Mouse (Mus musculus): ENCODE data around the gene Tbck. TPM values are rescaled to one million over a fixed set of nuclear protein-coding genes. Genes with fewer than 3 reads are reported as not detected.

Gene Tbck
- polyA plus RNA-seq, 1 experiment from 2014 or later = 14.9 TPM

DNA sequence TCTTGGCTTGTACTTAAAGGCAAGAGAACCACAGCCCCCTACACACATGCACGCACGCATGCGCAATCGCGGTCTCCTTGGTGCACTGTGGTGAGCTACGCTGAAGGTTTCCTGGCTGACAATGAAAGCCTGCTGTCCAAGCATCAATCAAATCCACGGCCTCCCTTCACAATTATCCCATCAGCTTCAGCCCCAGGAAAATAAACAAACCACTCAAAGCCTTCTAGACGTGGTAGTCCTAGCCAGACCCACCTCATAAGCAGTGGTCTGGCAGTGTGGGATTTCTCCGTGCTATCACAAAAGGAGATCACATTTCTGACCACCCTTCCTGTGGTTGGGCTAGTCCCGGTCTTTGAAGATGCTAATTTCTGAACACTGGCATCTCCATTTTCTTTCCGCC lies 174.9 kb downstream of the Tbck start:
- Histone ChIP-seq H3K9me3 (ENCODE audit: control insufficient read depth, low read length) (no peaks in the 10 kb centered on the region), H3K4me3 (ENCODE audit: low read length) (no peak overlapping the region), H3K4me1 (ENCODE audit: control insufficient read depth, insufficient read depth, low read length) (no peaks in the 10 kb centered on the region), H3K9ac (ENCODE audit: low read depth, low read length) (no peak overlapping the region), H3K4me2 (ENCODE audit: low read depth, low read length) (no peak overlapping the region), H3K27ac (ENCODE audit: low read length) (no peak overlapping the region), H3K27me3 (replicated peaks; ENCODE audit: control insufficient read depth, insufficient read depth, low read length) (no peaks in the 10 kb centered on the region), H3K36me3 (ENCODE audit: control insufficient read depth, insufficient read depth, low read length) (no peaks in the 10 kb centered on the region)
- ATAC-seq = no peak
- 65% methylated on average over 11 of the region's 11 CpGs for WGBS

DNA sequence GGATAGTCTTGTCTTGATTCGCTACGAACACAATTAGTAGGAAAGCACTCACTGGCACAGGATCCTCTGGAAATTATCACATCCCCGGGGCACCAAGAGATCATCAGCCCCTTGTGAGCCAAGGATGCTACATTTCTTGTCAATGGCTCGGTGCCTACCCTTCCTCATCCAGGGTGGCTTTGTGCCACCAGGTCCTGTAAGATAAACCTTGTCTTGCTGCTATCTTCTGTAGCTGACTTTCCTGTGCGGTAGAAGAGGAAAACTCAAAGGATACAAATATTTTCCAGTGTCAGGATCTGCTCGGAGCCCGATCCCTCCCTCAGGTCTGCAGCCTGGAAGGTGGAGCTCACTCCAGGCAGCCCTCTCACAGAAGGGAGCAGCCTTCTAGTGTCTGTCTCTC lies 175.6 kb downstream of the Tbck start:
- Histone ChIP-seq H3K4me2 (ENCODE audit: low read depth, low read length) (no peak overlapping the region), H3K9me3 (ENCODE audit: control insufficient read depth, low read length) (no peaks in the 10 kb centered on the region), H3K27me3 (replicated peaks; ENCODE audit: control insufficient read depth, insufficient read depth, low read length) (no peaks in the 10 kb centered on the region), H3K36me3 (ENCODE audit: control insufficient read depth, insufficient read depth, low read length) (no peaks in the 10 kb centered on the region), H3K27ac (ENCODE audit: low read length) (no peak overlapping the region), H3K9ac (ENCODE audit: low read depth, low read length) (no peak overlapping the region), H3K4me1 (ENCODE audit: control insufficient read depth, insufficient read depth, low read length) (no peaks in the 10 kb centered on the region), H3K4me3 (ENCODE audit: low read length) (no peak overlapping the region)
- WGBS = 80% methylated on average over 7 of the region's 7 CpGs
- ATAC-seq = no peak

DNA sequence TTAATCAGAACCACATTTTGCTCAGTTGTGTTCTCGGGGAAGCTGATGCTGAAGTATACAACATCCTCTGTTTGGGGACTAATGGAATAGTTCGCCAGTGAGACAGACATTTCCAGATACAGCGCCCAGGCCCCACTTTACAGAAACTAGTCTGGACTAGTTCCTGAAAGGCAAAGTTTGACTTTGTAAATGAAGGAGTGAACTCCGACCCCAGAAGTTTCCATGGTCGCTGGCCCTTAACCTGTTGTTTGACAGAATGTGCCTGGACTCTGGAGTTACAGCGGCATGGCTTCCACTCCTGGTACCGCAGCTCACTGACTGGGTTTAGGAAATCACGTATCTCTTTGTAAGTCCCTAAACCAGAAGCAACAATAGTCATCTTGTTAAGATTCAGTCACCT lies 176.9 kb downstream of the Tbck start:
- no peaks in the 10 kb centered on the region for H3K36me3 ChIP-seq (ENCODE audit: control insufficient read depth, insufficient read depth, low read length)
- H3K9me3 ChIP-seq (ENCODE audit: control insufficient read depth, low read length) = no peaks in the 10 kb centered on the region
- no peaks in the 10 kb centered on the region for H3K27me3 ChIP-seq (replicated peaks; ENCODE audit: control insufficient read depth, insufficient read depth, low read length)
- no peak overlapping the region for H3K9ac ChIP-seq (ENCODE audit: low read depth, low read length)
- H3K4me3 ChIP-seq (ENCODE audit: low read length) = no peak overlapping the region
- no peak overlapping the region for H3K27ac ChIP-seq (ENCODE audit: low read length)
- no peak overlapping the region for H3K4me2 ChIP-seq (ENCODE audit: low read depth, low read length)
- WGBS = 59% methylated on average over 8 of the region's 8 CpGs
- no peak for ATAC-seq
- H3K4me1 ChIP-seq (ENCODE audit: control insufficient read depth, insufficient read depth, low read length) = no peaks in the 10 kb centered on the region

DNA sequence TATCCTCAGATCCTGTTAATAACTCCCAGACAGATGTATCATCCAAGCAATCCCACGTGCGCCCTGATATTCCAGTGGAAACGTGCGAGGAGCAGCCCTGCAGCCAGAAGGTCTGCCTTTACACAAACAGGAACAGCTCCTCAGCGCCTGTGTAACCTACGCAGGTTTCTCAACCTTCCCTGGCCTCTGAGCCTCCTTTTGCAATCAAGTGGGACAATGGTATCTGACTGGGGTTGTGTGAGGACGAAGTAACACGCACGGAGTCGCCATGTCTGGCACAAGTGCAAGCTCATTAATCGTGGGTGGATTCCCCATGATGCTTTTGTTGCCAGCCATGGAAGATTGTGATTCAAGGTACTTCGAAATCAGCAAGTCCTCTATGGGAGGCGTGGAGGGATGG lies 179.9 kb downstream of the Tbck start:
- H3K27ac ChIP-seq (ENCODE audit: low read length) = no peak overlapping the region
- H3K36me3 ChIP-seq (ENCODE audit: control insufficient read depth, insufficient read depth, low read length) = no peaks in the 10 kb centered on the region
- WGBS = 67% methylated on average over 13 of the region's 13 CpGs

DNA sequence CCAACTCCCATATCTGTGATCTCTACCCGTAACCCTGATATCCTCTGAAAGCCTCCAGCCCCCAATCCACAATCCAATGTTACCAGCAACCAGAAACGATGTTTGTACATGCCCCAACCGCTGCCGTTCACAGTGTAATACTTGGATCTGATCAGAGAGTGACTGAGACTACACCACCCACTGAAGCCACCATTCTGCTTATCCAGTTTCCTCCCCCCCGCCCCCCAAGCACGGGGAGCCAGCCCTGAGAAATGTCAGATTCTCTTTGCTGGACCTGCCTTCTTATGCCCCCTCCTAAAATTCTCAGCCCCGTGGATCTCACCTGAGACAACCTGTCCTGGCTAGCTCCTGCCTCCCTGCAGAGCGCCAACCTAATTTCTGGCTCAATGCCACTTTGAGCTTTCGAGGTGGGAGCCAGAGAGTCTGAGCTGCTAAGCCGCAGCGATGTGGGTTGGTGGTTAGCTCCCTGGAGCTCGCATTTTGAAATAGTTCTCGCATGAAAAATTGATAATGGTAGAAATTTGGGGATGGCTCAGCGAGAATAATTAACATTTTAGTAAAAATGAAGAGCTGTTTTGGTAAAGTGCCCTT lies 180.5 kb downstream of the Tbck start:
- no peaks in the 10 kb centered on the region for H3K36me3 ChIP-seq (ENCODE audit: control insufficient read depth, insufficient read depth, low read length)
- WGBS = 72% methylated on average over 14 of the region's 14 CpGs
- H3K4me3 ChIP-seq (ENCODE audit: low read length) = no peak overlapping the region
- no peak for ATAC-seq
- H3K27ac ChIP-seq (ENCODE audit: low read length) = no peak overlapping the region
- no peak overlapping the region for H3K9ac ChIP-seq (ENCODE audit: low read depth, low read length)
- H3K4me2 ChIP-seq (ENCODE audit: low read depth, low read length) = no peak overlapping the region; the same call in 1 of the 2 replicates
- no peaks in the 10 kb centered on the region for H3K27me3 ChIP-seq (replicated peaks; ENCODE audit: control insufficient read depth, insufficient read depth, low read length)
- H3K9me3 ChIP-seq (ENCODE audit: control insufficient read depth, low read length) = no peaks in the 10 kb centered on the region
- no peaks in the 10 kb centered on the region for H3K4me1 ChIP-seq (ENCODE audit: control insufficient read depth, insufficient read depth, low read length)

More for the DNA sequence above, 179.9 kb downstream of the Tbck start:
- Histone ChIP-seq H3K9ac (ENCODE audit: low read depth, low read length) (no peak overlapping the region), H3K4me2 (ENCODE audit: low read depth, low read length) (no peak overlapping the region; the same call in 1 of the 2 replicates), H3K4me3 (ENCODE audit: low read length) (no peak overlapping the region), H3K27me3 (replicated peaks; ENCODE audit: control insufficient read depth, insufficient read depth, low read length) (no peaks in the 10 kb centered on the region), H3K9me3 (ENCODE audit: control insufficient read depth, low read length) (no peaks in the 10 kb centered on the region), H3K4me1 (ENCODE audit: control insufficient read depth, insufficient read depth, low read length) (no peaks in the 10 kb centered on the region)
- no peak for ATAC-seq

DNA sequence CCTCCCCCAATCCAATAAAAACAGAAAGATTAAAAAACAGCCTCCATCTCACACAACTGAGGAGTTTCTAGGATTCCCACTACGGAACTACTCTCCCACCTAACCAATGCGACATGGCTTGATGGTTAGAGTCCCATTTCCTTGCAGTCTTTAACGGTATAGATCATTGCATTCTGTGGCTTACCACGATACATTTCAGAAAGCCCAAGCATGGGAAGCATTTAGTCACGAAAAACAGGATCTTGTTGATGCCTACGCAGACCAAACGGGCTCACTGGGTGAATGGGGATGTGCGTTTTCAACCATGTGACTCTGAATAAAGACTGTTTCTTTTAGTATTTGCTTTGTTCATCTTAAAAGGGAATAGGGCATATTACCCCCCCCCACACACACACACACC lies 181.0 kb downstream of the Tbck start:
- H3K4me2 ChIP-seq (ENCODE audit: low read depth, low read length) = no peak overlapping the region
- ATAC-seq = no peak
- no peaks in the 10 kb centered on the region for H3K9me3 ChIP-seq (ENCODE audit: control insufficient read depth, low read length)
- no peak overlapping the region for H3K4me3 ChIP-seq (ENCODE audit: low read length)
- H3K9ac ChIP-seq (ENCODE audit: low read depth, low read length) = no peak overlapping the region
- no peak overlapping the region for H3K27ac ChIP-seq (ENCODE audit: low read length)
- H3K27me3 ChIP-seq (replicated peaks; ENCODE audit: control insufficient read depth, insufficient read depth, low read length) = no peaks in the 10 kb centered on the region
- no peaks in the 10 kb centered on the region for H3K36me3 ChIP-seq (ENCODE audit: control insufficient read depth, insufficient read depth, low read length)
- H3K4me1 ChIP-seq (ENCODE audit: control insufficient read depth, insufficient read depth, low read length) = no peaks in the 10 kb centered on the region
- WGBS = 90% methylated on average over 8 of the region's 8 CpGs

DNA sequence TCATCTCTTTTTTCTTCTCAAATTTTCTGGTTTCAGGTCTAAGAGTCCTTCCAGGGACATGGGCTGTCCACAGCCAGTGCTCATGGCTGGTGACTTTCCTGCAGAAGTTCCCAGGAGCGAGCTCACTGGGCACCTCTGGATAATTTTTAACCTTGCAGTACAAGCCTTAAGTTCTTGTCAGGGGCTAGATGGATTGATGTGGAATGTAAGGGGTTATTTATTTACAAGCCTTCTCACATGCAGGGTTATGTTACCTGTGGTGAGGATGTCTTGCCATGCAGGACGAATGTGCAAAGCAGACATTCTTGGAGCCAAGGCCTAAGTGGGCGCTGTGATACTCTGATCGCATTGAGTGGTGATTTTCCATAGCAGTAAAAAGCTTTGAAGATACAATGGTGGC lies 181.7 kb downstream of the Tbck start:
- H3K9ac ChIP-seq (ENCODE audit: low read depth, low read length) = no peak overlapping the region
- H3K4me2 ChIP-seq (ENCODE audit: low read depth, low read length) = no peak overlapping the region
- 72% methylated on average over 4 of the region's 4 CpGs for WGBS
- H3K27ac ChIP-seq (ENCODE audit: low read length) = no peak overlapping the region
- no peaks in the 10 kb centered on the region for H3K36me3 ChIP-seq (ENCODE audit: control insufficient read depth, insufficient read depth, low read length)
- H3K9me3 ChIP-seq (ENCODE audit: control insufficient read depth, low read length) = no peaks in the 10 kb centered on the region
- H3K4me1 ChIP-seq (ENCODE audit: control insufficient read depth, insufficient read depth, low read length) = no peaks in the 10 kb centered on the region
- H3K27me3 ChIP-seq (replicated peaks; ENCODE audit: control insufficient read depth, insufficient read depth, low read length) = no peaks in the 10 kb centered on the region
- ATAC-seq = no peak
- H3K4me3 ChIP-seq (ENCODE audit: low read length) = no peak overlapping the region

DNA sequence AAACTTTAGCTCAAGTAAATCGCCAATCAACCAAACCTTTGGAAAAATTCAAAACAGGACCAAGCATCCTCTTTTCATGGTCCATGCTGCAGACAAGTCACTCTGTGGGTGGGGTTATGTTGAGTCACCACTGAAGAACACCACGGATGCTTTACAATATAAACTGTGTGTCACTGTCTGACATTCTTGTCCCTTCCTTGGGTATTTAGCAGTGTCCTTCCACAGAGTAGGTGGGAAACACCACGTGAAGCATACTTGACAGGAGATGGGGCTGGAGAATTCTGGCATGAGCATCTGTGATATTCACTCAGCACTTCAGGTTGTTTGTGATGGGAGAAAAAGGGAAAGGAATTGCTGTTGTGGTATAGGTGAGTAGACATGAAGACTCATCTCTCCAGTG lies 183.0 kb downstream of the Tbck start:
- 70% methylated on average over 3 of the region's 3 CpGs for WGBS
- H3K9me3 ChIP-seq (ENCODE audit: control insufficient read depth, low read length) = no peaks in the 10 kb centered on the region
- ATAC-seq = no peak
- H3K4me2 ChIP-seq (ENCODE audit: low read depth, low read length) = no peak overlapping the region
- H3K4me3 ChIP-seq (ENCODE audit: low read length) = no peak overlapping the region
- no peaks in the 10 kb centered on the region for H3K4me1 ChIP-seq (ENCODE audit: control insufficient read depth, insufficient read depth, low read length)
- no peak overlapping the region for H3K27ac ChIP-seq (ENCODE audit: low read length)
- no peak overlapping the region for H3K9ac ChIP-seq (ENCODE audit: low read depth, low read length)
- no peaks in the 10 kb centered on the region for H3K36me3 ChIP-seq (ENCODE audit: control insufficient read depth, insufficient read depth, low read length)
- H3K27me3 ChIP-seq (replicated peaks; ENCODE audit: control insufficient read depth, insufficient read depth, low read length) = no peaks in the 10 kb centered on the region

DNA sequence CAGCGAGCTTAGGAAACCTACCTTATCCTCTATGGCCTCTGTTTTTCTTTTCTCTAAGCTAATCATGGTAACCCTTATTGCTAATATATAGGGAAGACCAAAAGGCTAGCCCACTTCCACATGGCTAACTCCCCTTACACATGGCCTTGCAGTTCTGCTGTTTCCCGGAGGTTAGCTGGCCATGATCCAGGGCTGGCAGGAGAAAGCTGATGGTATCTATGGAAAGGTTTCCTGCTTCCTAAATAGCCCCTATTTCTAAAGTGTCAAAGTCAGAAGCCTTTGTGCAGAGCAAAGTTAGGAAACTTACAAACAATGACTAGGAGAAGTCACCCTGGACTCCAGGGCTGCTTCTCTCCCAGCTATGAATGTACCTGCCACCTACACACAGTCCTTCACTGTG lies 184.9 kb downstream of the Tbck start:
- ATAC-seq = no peak
- Histone ChIP-seq H3K4me2 (ENCODE audit: low read depth, low read length) (no peak overlapping the region), H3K9ac (ENCODE audit: low read depth, low read length) (no peak overlapping the region), H3K4me1 (ENCODE audit: control insufficient read depth, insufficient read depth, low read length) (no peaks in the 10 kb centered on the region), H3K4me3 (ENCODE audit: low read length) (no peak overlapping the region), H3K27me3 (replicated peaks; ENCODE audit: control insufficient read depth, insufficient read depth, low read length) (no peaks in the 10 kb centered on the region), H3K9me3 (ENCODE audit: control insufficient read depth, low read length) (no peaks in the 10 kb centered on the region), H3K36me3 (ENCODE audit: control insufficient read depth, insufficient read depth, low read length) (no peaks in the 10 kb centered on the region), H3K27ac (ENCODE audit: low read length) (no peak overlapping the region)
- WGBS = 74% methylated on average over 2 of the region's 2 CpGs

DNA sequence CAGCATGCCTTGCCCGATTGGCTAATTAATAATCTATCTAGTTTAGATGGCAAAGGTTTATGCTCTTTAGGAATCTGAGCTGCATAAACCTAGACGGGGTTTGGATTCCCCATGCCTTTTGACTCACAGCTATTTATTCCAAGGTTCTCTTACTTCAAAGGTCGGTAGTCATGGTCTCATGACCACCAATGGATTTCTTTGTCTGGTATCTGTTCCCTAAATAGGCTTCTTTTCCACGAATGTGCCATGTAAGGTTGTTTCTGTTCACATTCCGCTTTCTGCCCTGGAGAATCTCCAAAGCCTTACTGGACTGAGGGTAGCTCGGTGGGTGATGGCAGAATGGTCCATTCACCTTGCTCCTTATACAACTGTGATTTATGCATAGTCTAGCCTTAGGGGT lies 186.1 kb downstream of the Tbck start:
- Histone ChIP-seq H3K27me3 (replicated peaks; ENCODE audit: control insufficient read depth, insufficient read depth, low read length) (no peaks in the 10 kb centered on the region), H3K4me2 (ENCODE audit: low read depth, low read length) (no peak overlapping the region), H3K4me3 (ENCODE audit: low read length) (no peak overlapping the region), H3K36me3 (ENCODE audit: control insufficient read depth, insufficient read depth, low read length) (no peaks in the 10 kb centered on the region), H3K9ac (ENCODE audit: low read depth, low read length) (no peak overlapping the region), H3K9me3 (ENCODE audit: control insufficient read depth, low read length) (no peaks in the 10 kb centered on the region), H3K27ac (ENCODE audit: low read length) (no peak overlapping the region), H3K4me1 (ENCODE audit: control insufficient read depth, insufficient read depth, low read length) (no peaks in the 10 kb centered on the region)
- 79% methylated on average over 6 of the region's 6 CpGs for WGBS
- no peak for ATAC-seq

Data from intestine, embryonic 16.5 days (tissue).